Mouse (Mus musculus) hindbrain, postnatal 0 days (tissue): Measurements from ENCODE around the gene Dbndd2. TPM values are rescaled to one million over a fixed set of nuclear protein-coding genes. Genes with fewer than 3 reads are reported as not detected.
A peak's percentile ranks its signal among the peaks of the same experiment; 100 is the strongest.

ENCODE experiments used
- ATAC-seq: fragments of 200-750 bp; cut with Nextera tagmentation; 2 replicates; pipeline ENCODE4 v1.8.0; 2017; ENCODE audit warnings: mild to moderate bottlenecking, moderate TSS enrichment, moderate library complexity
- DNase-seq: peaks from one replicate; pipeline ENCODE4 v3.0.0-alpha.2; 2015; ENCODE audit warnings: low spot score
- H3K27ac ChIP-seq: fragments of 300-500 bp; sonication (generic); 2 replicates; pipeline ENCODE4 v1.5.1; 2014; ENCODE audit warnings: mild to moderate bottlenecking
- H3K27me3 ChIP-seq: fragments of 300-500 bp; sonication (generic); 2 replicates; pipeline ENCODE4 v1.6.1; 2014; ENCODE audit warnings: low read length, mixed read lengths; ENCODE audit not compliant: insufficient read depth
- H3K36me3 ChIP-seq: fragments of 300-500 bp; sonication (generic); 2 replicates; pipeline ENCODE4 v1.6.1; 2014; ENCODE audit warnings: low read length, mixed read lengths; ENCODE audit not compliant: insufficient read depth
- H3K4me1 ChIP-seq: fragments of 300-500 bp; sonication (generic); 2 replicates; pipeline ENCODE4 v1.6.1; 2014; ENCODE audit warnings: antibody characterized with exemption, low read length, mixed read lengths; ENCODE audit not compliant: insufficient read depth
- H3K4me2 ChIP-seq: fragments of 300-500 bp; sonication (generic); 2 replicates; pipeline ENCODE4 v1.6.1; 2014; ENCODE audit warnings: low read depth, mild to moderate bottlenecking, low read length, moderate library complexity, mixed read lengths
- H3K4me3 ChIP-seq: fragments of 300-500 bp; sonication (generic); 2 replicates; pipeline ENCODE4 v1.5.1; 2014; ENCODE audit warnings: low read length
- H3K9ac ChIP-seq: fragments of 300-500 bp; sonication (generic); replicated peaks from 2 replicates; pipeline ENCODE4 v1.6.1; 2014; ENCODE audit warnings: mild to moderate bottlenecking, low read length, moderate library complexity, mixed read lengths
- H3K9me3 ChIP-seq: fragments of 300-500 bp; sonication (generic); 2 replicates; pipeline ENCODE4 v1.6.1; 2016; ENCODE audit warnings: low read length, mixed read lengths
- CTCF ChIP-seq: IDR thresholded peaks from 2 replicates; pipeline ENCODE4 v1.5.1; 2016; ENCODE audit warnings: antibody characterized with exemption, control low read depth, low read depth
- WGBS: fragments of 180-500 bp; shearing (Covaris S2); extraction: QIAGEN DNeasy Blood & Tissue Kit; methylation state at CpG from one replicate; pipeline ENCODE4 v1.1.7; 2014; 5-methylcytosine and 5-hydroxymethylcytosine counted together
- polyA plus RNA-seq: library from polyadenylated mRNA; unstranded; fragments of >200 nt; fragmentation: Nextera tagmentation; extraction: Ambion mirVana; gene quantifications from 2 replicates; pipeline ENCODE4 v1.2.1, GENCODE M21; 2015
- total RNA-seq: library from RNA; depleted of rRNA; stranded (reverse); fragments of >200 nt; gene quantifications from 2 replicates; pipeline ENCODE4 v1.2.3, GENCODE M21; 2014

The Dbndd2 gene
- total and polyA plus RNA-seq, 2 experiments from 2014 or later = 29.5 to 37.2 TPM

DNA sequence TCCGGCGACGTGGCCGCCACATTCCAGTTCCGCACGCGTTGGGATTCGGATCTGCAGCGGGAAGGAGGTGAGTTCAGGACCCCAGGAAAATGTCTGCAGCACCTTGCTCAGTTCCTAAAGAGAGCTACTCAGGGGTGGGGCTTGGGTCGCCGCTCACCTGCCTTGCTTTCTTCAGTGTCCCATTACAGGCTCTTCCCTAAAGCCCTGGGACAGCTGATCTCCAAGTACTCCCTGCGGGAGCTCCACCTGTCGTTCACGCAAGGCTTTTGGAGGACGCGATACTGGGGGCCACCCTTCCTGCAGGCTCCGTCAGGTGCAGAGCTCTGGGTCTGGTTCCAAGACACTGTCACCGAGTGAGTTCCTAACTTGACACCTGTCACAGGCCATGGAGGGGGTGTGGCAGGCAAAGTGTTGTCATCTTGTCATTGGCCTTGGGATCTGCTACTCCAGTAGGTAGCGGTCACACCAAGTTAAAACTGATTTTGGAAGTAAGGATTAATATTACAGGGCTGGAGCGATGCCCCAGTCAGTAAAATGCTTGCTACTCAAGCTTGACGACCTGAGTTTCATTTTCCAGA lies 11.9 kb downstream of the Dbndd2 start:
- Histone ChIP-seq H3K9ac (peak overlapping the region; percentile 57), H3K4me2 (peak overlapping the region; percentile 100), H3K4me3 (peak overlapping the region; percentile 87), H3K27me3 (no peaks in the 10 kb centered on the region), H3K36me3 (peaks cover 12% of the 10 kb centered on the region; the same call in 1 of the 2 replicates), H3K9me3 (no peaks in the 10 kb centered on the region), H3K4me1 (peaks cover 10% of the 10 kb centered on the region), H3K27ac (peak overlapping the region; percentile 86)
- ATAC-seq (peak; percentile 10; the same call in 1 of the 2 replicates), DNase-seq (no peak)
- TF ChIP-seq CTCF = no peak
- WGBS = 6% methylated on average over 21 of the region's 21 CpGs

DNA sequence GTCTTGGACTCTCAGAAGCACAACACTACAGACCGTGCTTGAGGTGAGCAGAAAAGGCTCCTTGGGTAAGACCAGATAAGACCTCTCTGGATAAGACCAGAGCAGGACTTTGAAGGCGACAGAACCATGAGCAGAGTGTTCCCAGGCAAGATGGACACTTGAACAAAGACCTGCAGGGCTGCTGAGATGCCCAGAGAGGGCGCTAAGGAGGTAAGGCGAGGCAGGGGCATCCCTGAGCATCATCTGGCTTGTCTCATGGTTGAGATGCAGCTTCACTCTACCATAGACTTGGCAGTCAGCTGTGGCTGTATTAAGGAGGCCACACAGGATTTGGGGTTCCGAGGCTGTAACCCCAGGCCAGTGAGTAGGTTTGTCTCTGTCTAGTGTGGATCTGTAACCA lies 13.4 kb downstream of the Dbndd2 start:
- peaks cover 26% of the 10 kb centered on the region for H3K36me3 ChIP-seq

DNA sequence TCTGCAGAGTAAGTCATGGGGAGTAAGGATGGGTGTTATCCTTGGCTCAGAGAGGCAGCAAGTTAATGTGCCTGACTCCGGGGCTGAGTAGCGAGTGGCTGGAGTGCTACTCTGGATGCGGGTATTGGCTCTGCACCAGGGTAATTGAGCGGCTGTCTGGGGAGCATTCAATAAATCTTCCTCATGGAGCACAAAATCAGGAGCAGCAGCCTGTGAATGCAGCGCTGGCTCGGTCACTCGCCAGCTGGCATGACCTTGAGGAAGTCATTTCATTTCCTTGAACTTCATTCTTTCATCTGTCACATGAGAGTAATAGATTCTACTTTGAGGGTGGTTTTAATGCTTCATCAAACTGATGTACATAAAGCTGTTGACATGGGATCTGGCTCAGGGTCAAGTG lies 14.6 kb downstream of the Dbndd2 start:
- H3K27ac ChIP-seq = no peak overlapping the region
- H3K27me3 ChIP-seq = no peaks in the 10 kb centered on the region
- ATAC-seq = no peak
- H3K4me2 ChIP-seq = no peak overlapping the region
- WGBS = 62% methylated on average over 7 of the region's 7 CpGs
- H3K9me3 ChIP-seq = 0 out of 2 replicates have a peak, but pooled peaks cover 2% of the 10 kb centered on the region
- TF ChIP-seq CTCF = no peak
- H3K4me3 ChIP-seq = no peak overlapping the region
- peaks cover 10% of the 10 kb centered on the region for H3K4me1 ChIP-seq
- H3K36me3 ChIP-seq = peaks cover 35% of the 10 kb centered on the region
- no peak overlapping the region for H3K9ac ChIP-seq
- peak; percentile 53 for DNase-seq

More for the DNA sequence above, 13.4 kb downstream of the Dbndd2 start:
- no peak for DNase-seq
- Histone ChIP-seq H3K9ac (no peak overlapping the region), H3K4me1 (peaks cover 10% of the 10 kb centered on the region), H3K27ac (no peak overlapping the region), H3K4me2 (no peak overlapping the region), H3K27me3 (no peaks in the 10 kb centered on the region), H3K4me3 (no peak overlapping the region), H3K9me3 (0 out of 2 replicates have a peak, but pooled peaks cover 2% of the 10 kb centered on the region)
- TF ChIP-seq CTCF = peak; percentile 28; the same call in 1 of the 2 replicates
- WGBS = 74% methylated on average over 5 of the region's 5 CpGs
- no peak for ATAC-seq

DNA sequence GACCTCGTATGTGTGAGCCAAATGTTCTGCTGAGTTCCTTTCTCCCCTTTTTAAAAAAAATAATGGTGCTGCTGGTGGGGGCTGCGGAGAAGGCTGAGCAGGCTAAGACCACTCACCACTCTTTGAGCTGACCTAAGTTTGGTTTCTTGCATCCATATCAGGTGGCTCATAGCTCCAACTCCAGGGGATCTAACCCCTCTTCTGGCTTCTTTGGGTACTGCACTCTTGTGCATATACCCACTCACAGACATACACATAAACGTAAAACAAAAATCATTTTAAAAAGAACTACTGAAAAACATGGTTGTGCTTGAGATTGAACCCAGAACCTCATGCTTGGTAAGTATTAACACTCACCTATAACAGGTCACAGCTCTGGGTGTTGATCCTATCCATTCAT lies 19.0 kb downstream of the Dbndd2 start:
- Histone ChIP-seq H3K4me2 (no peak overlapping the region), H3K4me1 (no peaks in the 10 kb centered on the region), H3K9me3 (0 out of 2 replicates have a peak, but pooled peaks cover 2% of the 10 kb centered on the region), H3K27me3 (no peaks in the 10 kb centered on the region), H3K36me3 (peaks cover 43% of the 10 kb centered on the region), H3K4me3 (no peak overlapping the region), H3K27ac (no peak overlapping the region), H3K9ac (no peak overlapping the region)
- no peak for DNase-seq
- 93% methylated on average over 3 of the region's 3 CpGs for WGBS
- no peak for ATAC-seq
- TF ChIP-seq CTCF = peak; percentile 10; the same call in 1 of the 2 replicates

DNA sequence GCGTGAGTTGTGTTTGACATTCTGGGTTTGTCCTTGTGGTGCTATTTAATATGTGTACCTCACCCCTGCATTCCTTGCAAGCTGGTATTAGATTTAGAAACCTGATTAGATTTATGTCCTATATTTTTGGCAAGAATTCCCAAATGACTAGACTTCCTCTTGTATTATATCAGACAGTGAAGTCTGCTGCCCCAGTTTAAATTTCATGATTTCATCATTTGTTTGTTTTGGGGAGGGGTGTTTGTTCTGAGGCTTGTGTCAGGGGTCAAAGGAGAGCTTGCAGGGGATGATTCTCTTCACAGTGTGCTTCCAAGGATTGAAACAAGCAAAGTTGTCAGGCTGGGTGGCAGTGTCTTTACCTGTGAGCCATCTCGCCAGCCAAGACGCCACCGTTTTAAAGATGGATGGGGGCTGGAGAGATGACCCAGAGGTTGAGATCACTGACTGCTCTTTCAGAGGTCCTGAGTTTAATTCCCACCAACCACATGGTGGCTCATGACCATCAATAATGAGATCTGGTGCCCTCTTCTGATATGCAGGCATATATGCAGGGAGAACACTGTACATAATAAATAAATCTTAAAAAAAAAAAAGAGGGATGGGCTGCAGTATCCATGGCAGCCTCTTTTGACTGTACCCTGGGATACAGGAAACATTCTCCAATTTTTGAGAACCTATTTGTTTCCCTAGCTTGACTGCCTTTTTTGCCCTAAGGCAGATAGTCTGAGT lies 19.9 kb downstream of the Dbndd2 start:
- TF ChIP-seq CTCF = peak; percentile 32
- no peaks in the 10 kb centered on the region for H3K4me1 ChIP-seq
- H3K27ac ChIP-seq = no peak overlapping the region
- H3K4me3 ChIP-seq = no peak overlapping the region
- 92% methylated on average over 4 of the region's 4 CpGs for WGBS
- H3K4me2 ChIP-seq = no peak overlapping the region
- DNase-seq (no peak), ATAC-seq (no peak)
- peaks cover 43% of the 10 kb centered on the region for H3K36me3 ChIP-seq
- 0 out of 2 replicates have a peak, but pooled peaks cover 2% of the 10 kb centered on the region for H3K9me3 ChIP-seq
- no peak overlapping the region for H3K9ac ChIP-seq
- no peaks in the 10 kb centered on the region for H3K27me3 ChIP-seq

DNA sequence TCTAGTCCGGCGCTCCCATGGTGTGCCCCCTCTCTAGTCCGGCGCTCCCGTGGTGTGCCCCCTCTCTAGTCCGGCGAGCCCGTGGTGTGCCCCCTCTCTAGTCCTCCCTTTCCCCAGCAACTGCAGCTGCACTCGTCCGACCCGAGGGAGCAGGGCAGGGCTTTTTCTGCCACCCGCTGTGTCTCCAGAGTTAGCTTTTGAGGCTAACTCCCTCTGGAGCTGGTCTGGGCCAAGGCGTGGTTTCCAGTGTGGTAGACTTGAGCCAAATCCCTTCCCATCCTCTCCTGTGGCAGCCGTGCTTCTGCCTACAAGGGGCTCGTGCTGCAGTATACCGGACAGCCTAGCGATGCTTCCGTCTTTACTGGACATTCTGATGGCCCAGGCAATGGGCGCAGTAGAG lies 21.9 kb downstream of the Dbndd2 start:
- H3K9ac ChIP-seq = no peak overlapping the region
- H3K36me3 ChIP-seq = peaks cover 32% of the 10 kb centered on the region
- WGBS = 88% methylated on average over 19 of the region's 19 CpGs
- H3K9me3 ChIP-seq = 0 out of 2 replicates have a peak, but pooled peaks cover 2% of the 10 kb centered on the region
- H3K27ac ChIP-seq = no peak overlapping the region
- no peak overlapping the region for H3K4me3 ChIP-seq
- DNase-seq (no peak), ATAC-seq (no peak)
- H3K27me3 ChIP-seq = no peaks in the 10 kb centered on the region
- H3K4me2 ChIP-seq = no peak overlapping the region
- TF ChIP-seq CTCF = no peak
- H3K4me1 ChIP-seq = no peaks in the 10 kb centered on the region
